Mouse (Mus musculus) ovary, postnatal 14 days (tissue): Measurements from ENCODE around the gene Tmem218.
A peak's percentile ranks its signal among the peaks of the same experiment; 100 is the strongest.

Experiments used
- DNase-seq: peaks from one replicate; pipeline ENCODE4 v3.0.0; 2022; ENCODE audit warnings: low spot score

The Tmem218 gene

GRCm38 (mm10) chr9:37207929-37208411, at the start of gene Tmem218:
Tmem218 (plus strand) TSS chr9:37208223.
- DNase-seq, result peak; percentile 87

- DNase-seq, result no peak
Measured at GRCm38 (mm10) chr9:37160686-37161085, 47.3 kb upstream of the Tmem218 start.

- DNase-seq, result no peak
Measured at GRCm38 (mm10) chr9:37166899-37167298, 41.1 kb upstream of the Tmem218 start.

- DNase-seq, result no peak
Measured at GRCm38 (mm10) chr9:37173376-37173775, 34.6 kb upstream of the Tmem218 start.

- DNase-seq, result no peak
Measured at GRCm38 (mm10) chr9:37176002-37176401, 32.0 kb upstream of the Tmem218 start.

- peak; percentile 51 for DNase-seq
Measured at GRCm38 (mm10) chr9:37177107-37177506, 30.9 kb upstream of the Tmem218 start.

- DNase-seq, result no peak
Measured at GRCm38 (mm10) chr9:37177551-37177950, 30.5 kb upstream of the Tmem218 start.

- no peak for DNase-seq
Measured at GRCm38 (mm10) chr9:37178911-37179310, 29.1 kb upstream of the Tmem218 start.

- DNase-seq, result no peak
Measured at GRCm38 (mm10) chr9:37179596-37179995, 28.4 kb upstream of the Tmem218 start.

- no peak for DNase-seq
Measured at GRCm38 (mm10) chr9:37181596-37181995, 26.4 kb upstream of the Tmem218 start.

- no peak for DNase-seq
Measured at GRCm38 (mm10) chr9:37183176-37183575, 24.8 kb upstream of the Tmem218 start.

- DNase-seq, result no peak
Measured at GRCm38 (mm10) chr9:37187407-37187806, 20.6 kb upstream of the Tmem218 start.

- DNase-seq, result no peak
Measured at GRCm38 (mm10) chr9:37188024-37188423, 20.0 kb upstream of the Tmem218 start.

GRCm38 (mm10) chr9:37197067-37197466, 11.0 kb upstream of the Tmem218 start:
- DNase-seq, result no peak

- no peak for DNase-seq
Measured at GRCm38 (mm10) chr9:37200414-37200813, 7.6 kb upstream of the Tmem218 start.

- no peak for DNase-seq
Measured at GRCm38 (mm10) chr9:37203884-37204283, 4.1 kb upstream of the Tmem218 start.

- DNase-seq, result no peak
Measured at GRCm38 (mm10) chr9:37213060-37213738, 5.2 kb downstream of the Tmem218 start.

- no peak for DNase-seq
Measured at GRCm38 (mm10) chr9:37214327-37215060, 6.5 kb downstream of the Tmem218 start.

- no peak for DNase-seq
Measured at GRCm38 (mm10) chr9:37220755-37221154, 12.7 kb downstream of the Tmem218 start.

GRCm38 (mm10) chr9:37225581-37225980, 17.6 kb downstream of the Tmem218 start:
- DNase-seq, result no peak

GRCm38 (mm10) chr9:37229880-37230325, 21.9 kb downstream of the Tmem218 start:
- DNase-seq, result peak; percentile 62

- no peak for DNase-seq
Measured at GRCm38 (mm10) chr9:37230486-37231195, 22.6 kb downstream of the Tmem218 start.
